Mouse (Mus musculus) limb, embryonic 11.5 days (tissue): ENCODE data around the gene Armc2. TPM values are rescaled to one million over a fixed set of nuclear protein-coding genes. Genes with fewer than 3 reads are reported as not detected.

Source experiments
- polyA plus RNA-seq: library from polyadenylated mRNA; unstranded; fragments of >200 nt; fragmentation: Nextera tagmentation; extraction: Ambion mirVana; gene quantifications from 2 replicates; pipeline ENCODE4 v1.2.1, GENCODE M21; 2014

The Armc2 gene
- polyA plus RNA-seq, 1 experiment from 2014 or later: 7.0 TPM

Other genes with a start within 250 kb of the Armc2 start
- gene Cep57l1, start 208.6 kb downstream of the Armc2 start, polyA plus RNA-seq: 21.2 and 23.8 TPM in 2 replicates
- 33.4 and 35.9 TPM in 2 replicates for gene Sesn1, start 208.5 kb downstream of the Armc2 start, polyA plus RNA-seq